Mouse (Mus musculus) B cell, adult 62 days (primary cell): ENCODE measurements around the gene Rcor1. TPM values are rescaled to one million over a fixed set of nuclear protein-coding genes. Genes with fewer than 3 reads are reported as not detected.

ENCODE experiments used
- total RNA-seq: library from RNA; stranded (reverse); gene quantifications from 4 replicates; pipeline ENCODE4 v1.2.4, GENCODE M21; 2023

Gene Rcor1
- total RNA-seq = 37.0 to 40.7 TPM (median 38.8 TPM) in 4 replicates

GRCm38 (mm10) chr12:111038976-111039612, at the start of gene Rcor1:
Rcor1 (plus strand) TSS chr12:111039351.

Other genes with a start within 250 kb of the Rcor1 start
- 0.33 to 0.58 TPM (median 0.56 TPM) in 3 of 4 replicates, not detected in the other for gene Mok, start 198.4 kb upstream of the Rcor1 start, total RNA-seq
- gene Zfp839, start 189.1 kb upstream of the Rcor1 start, total RNA-seq = 12.4 to 15.0 TPM (median 13.4 TPM) in 4 replicates
- gene Cinp, start 150.2 kb upstream of the Rcor1 start, total RNA-seq = 25.4 to 29.5 TPM (median 25.7 TPM) in 4 replicates
- gene Tecpr2, start 150.1 kb upstream of the Rcor1 start, total RNA-seq = 3.9 to 7.0 TPM (median 6.2 TPM) in 4 replicates
- gene Ankrd9, start 60.3 kb upstream of the Rcor1 start, total RNA-seq = 9.0 to 11.1 TPM (median 9.7 TPM) in 4 replicates
- 81.9 to 89.4 TPM (median 82.8 TPM) in 4 replicates for gene Traf3, start 127.0 kb downstream of the Rcor1 start, total RNA-seq
- gene 4930595D18Rik, start 145.1 kb downstream of the Rcor1 start, total RNA-seq = 0.76 TPM in 1 of 4 replicates, not detected in the others
- 3.0 to 5.8 TPM (median 5.4 TPM) in 4 replicates for gene Amn, start 231.7 kb downstream of the Rcor1 start, total RNA-seq